In the genomic region with DNA sequence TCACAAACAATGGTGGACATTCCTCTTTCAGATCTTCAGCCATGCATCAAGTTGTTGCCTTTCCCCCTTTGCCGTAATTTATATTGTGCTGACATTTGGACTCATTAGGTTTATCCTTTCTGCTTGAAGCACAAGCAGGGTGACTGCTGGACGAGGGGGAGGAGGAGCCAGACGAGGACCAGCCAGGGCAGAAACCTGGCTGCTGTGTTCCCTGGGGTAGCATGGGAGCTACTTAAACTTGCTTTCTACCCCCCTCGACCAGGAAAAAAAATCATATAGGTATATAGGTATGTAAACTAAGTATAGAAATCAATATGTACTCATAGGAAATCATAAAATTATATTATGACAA, we compare ENCODE assay signal across 21 mouse cellular contexts.
A peak's percentile ranks its signal among the peaks of the same experiment; 100 is the strongest.
DNase-seq lines count a peak whose midpoint lies in the region; ATAC-seq and TF ChIP-seq lines count a peak whose summit lies in the region.
"Had no signal": no experiment of that assay in that cellular context is flagged by ENCODE, and none has a peak within 500 bp of the region (broad histone marks: within the 10 kb centered on the region; RNA-seq: fewer than 3 reads in every experiment).

No protein-coding gene starts in this region.

- no peaks in the 10 kb centered on the region for H3K27me3 ChIP-seq in hindbrain, embryonic 13.5 days
- no peaks in the 10 kb centered on the region for H3K27me3 ChIP-seq in hindbrain, embryonic 16.5 days (replicated peaks; ENCODE audit: control insufficient read depth, insufficient read depth, low read length)
- H3K27me3 ChIP-seq in midbrain, embryonic 14.5 days (ENCODE audit: control insufficient read depth, insufficient read depth, low read length) = no peaks in the 10 kb centered on the region
- H3K27me3 ChIP-seq in midbrain, postnatal 0 days (ENCODE audit: insufficient read depth, low read length) = no peaks in the 10 kb centered on the region
- H3K27me3 ChIP-seq in intestine, embryonic 16.5 days (replicated peaks; ENCODE audit: control insufficient read depth, insufficient read depth, low read length) = no peaks in the 10 kb centered on the region
- H3K27me3 ChIP-seq: CH12.LX; embryonic facial prominence, embryonic 15.5 days; Patski had no signal

- no peak for TF ChIP-seq CTCF in midbrain, postnatal 0 days (IDR thresholded peaks at IDR 0.05)

- no peak overlapping the region for H3K4me3 ChIP-seq in hindbrain, embryonic 13.5 days
- no peak overlapping the region for H3K4me3 ChIP-seq in hindbrain, embryonic 16.5 days (ENCODE audit: low read length)
- no peak overlapping the region for H3K4me3 ChIP-seq in midbrain, embryonic 14.5 days (replicated peaks; ENCODE audit: low read depth, low read length)
- no peak overlapping the region for H3K4me3 ChIP-seq in midbrain, postnatal 0 days (ENCODE audit: low read depth, low read length)
- no peak overlapping the region for H3K4me3 ChIP-seq in intestine, embryonic 16.5 days (ENCODE audit: low read length)
- H3K4me3 ChIP-seq: embryonic facial prominence, embryonic 15.5 days; erythroblast, embryonic 14.5 days; forebrain, embryonic 10.5 days; gastrocnemius, adult 2 months; heart, embryonic 12.5 days; hindbrain, embryonic 10.5 days had no signal

- no peaks in the 10 kb centered on the region for H3K36me3 ChIP-seq in hindbrain, embryonic 13.5 days
- no peaks in the 10 kb centered on the region for H3K36me3 ChIP-seq in hindbrain, embryonic 16.5 days (ENCODE audit: control insufficient read depth, insufficient read depth, low read length)
- no peaks in the 10 kb centered on the region for H3K36me3 ChIP-seq in midbrain, embryonic 14.5 days (ENCODE audit: control insufficient read depth, insufficient read depth, low read length)
- H3K36me3 ChIP-seq in midbrain, postnatal 0 days (ENCODE audit: insufficient read depth, low read length) = no peaks in the 10 kb centered on the region
- no peaks in the 10 kb centered on the region for H3K36me3 ChIP-seq in intestine, embryonic 16.5 days (ENCODE audit: control insufficient read depth, insufficient read depth, low read length)
- H3K36me3 ChIP-seq: embryonic facial prominence, embryonic 15.5 days; heart, embryonic 12.5 days had no signal

- peak; percentile 56; the same call in 1 of the 2 replicates for ATAC-seq in hindbrain, embryonic 13.5 days (ENCODE audit: low FRiP score)
- no peak for ATAC-seq in hindbrain, embryonic 16.5 days
- ATAC-seq in midbrain, embryonic 14.5 days (ENCODE audit: low FRiP score, low TSS enrichment) = no peak
- ATAC-seq in midbrain, postnatal 0 days (ENCODE audit: low FRiP score) = no peak
- peak; percentile 83 for ATAC-seq in intestine, embryonic 16.5 days
- ATAC-seq: forebrain, embryonic 14.5 days; Patski had no signal

- H3K9me3 ChIP-seq in hindbrain, embryonic 13.5 days = no peaks in the 10 kb centered on the region
- H3K9me3 ChIP-seq in hindbrain, embryonic 16.5 days (ENCODE audit: control insufficient read depth, low read length) = no peaks in the 10 kb centered on the region
- no peaks in the 10 kb centered on the region for H3K9me3 ChIP-seq in midbrain, embryonic 14.5 days (ENCODE audit: control insufficient read depth, low read length)
- H3K9me3 ChIP-seq in midbrain, postnatal 0 days (ENCODE audit: low read length) = no peaks in the 10 kb centered on the region
- H3K9me3 ChIP-seq in intestine, embryonic 16.5 days (ENCODE audit: control insufficient read depth, low read length) = no peaks in the 10 kb centered on the region
- H3K9me3 ChIP-seq: embryonic facial prominence, embryonic 15.5 days; forebrain, embryonic 10.5 days; heart, embryonic 12.5 days; hindbrain, embryonic 10.5 days had no signal

- no peak overlapping the region for H3K9ac ChIP-seq in hindbrain, embryonic 13.5 days
- no peak overlapping the region for H3K9ac ChIP-seq in hindbrain, embryonic 16.5 days (ENCODE audit: low read depth, low read length)
- no peak overlapping the region for H3K9ac ChIP-seq in midbrain, embryonic 14.5 days (replicated peaks; ENCODE audit: low read length)
- no peak overlapping the region for H3K9ac ChIP-seq in midbrain, postnatal 0 days (replicated peaks; ENCODE audit: low read length, poor library complexity, severe bottlenecking)
- H3K9ac ChIP-seq in intestine, embryonic 16.5 days (ENCODE audit: low read depth, low read length) = no peak overlapping the region
- H3K9ac ChIP-seq: embryonic facial prominence, embryonic 15.5 days; heart, embryonic 12.5 days had no signal

- peak; percentile 18 for DNase-seq in midbrain, embryonic 14.5 days
- no peak for DNase-seq in midbrain, postnatal 0 days (ENCODE audit: low spot score)
- DNase-seq in yolk sac, embryonic 10.5 days (ENCODE audit: low spot score) = no peak
- DNase-seq: adrenal gland, adult 8-10 months; adrenal gland, postnatal 36 days; cerebellum, adult 2 months; cerebellum, postnatal 10 days; embryo, embryonic 11 days; gastrocnemius, adult 2 months; gastrocnemius, postnatal 25 days had no signal

- H3K4me2 ChIP-seq in hindbrain, embryonic 13.5 days = no peak overlapping the region
- no peak overlapping the region for H3K4me2 ChIP-seq in hindbrain, embryonic 16.5 days (ENCODE audit: low read length)
- H3K4me2 ChIP-seq in midbrain, embryonic 14.5 days (ENCODE audit: low read length) = no peak overlapping the region
- no peak overlapping the region for H3K4me2 ChIP-seq in midbrain, postnatal 0 days (ENCODE audit: low read depth, low read length, poor library complexity, severe bottlenecking)
- 0 out of 2 replicates have a peak overlapping the region, but pooled peaks have one; percentile 11 for H3K4me2 ChIP-seq in intestine, embryonic 16.5 days (ENCODE audit: low read depth, low read length)
- H3K4me2 ChIP-seq: embryonic facial prominence, embryonic 15.5 days; heart, embryonic 12.5 days had no signal

- WGBS in hindbrain, embryonic 13.5 days = 57% methylated on average over 4 of the region's 4 CpGs
- 67% methylated on average over 4 of the region's 4 CpGs for WGBS in hindbrain, embryonic 16.5 days
- WGBS in midbrain, embryonic 14.5 days = 55% methylated on average over 4 of the region's 4 CpGs
- WGBS in midbrain, postnatal 0 days = 53% methylated on average over 4 of the region's 4 CpGs
- 39% methylated on average over 4 of the region's 4 CpGs for WGBS in intestine, embryonic 16.5 days

- peaks cover 5% of the 10 kb centered on the region for H3K4me1 ChIP-seq in hindbrain, embryonic 13.5 days (replicated peaks)
- no peaks in the 10 kb centered on the region for H3K4me1 ChIP-seq in hindbrain, embryonic 16.5 days (ENCODE audit: control insufficient read depth, insufficient read depth, low read depth, low read length)
- peaks cover 7% of the 10 kb centered on the region; the same call in 1 of the 2 replicates for H3K4me1 ChIP-seq in midbrain, embryonic 14.5 days (ENCODE audit: control insufficient read depth, insufficient read depth, low read length)
- H3K4me1 ChIP-seq in midbrain, postnatal 0 days (ENCODE audit: insufficient read depth, low read length) = no peaks in the 10 kb centered on the region
- no peaks in the 10 kb centered on the region for H3K4me1 ChIP-seq in intestine, embryonic 16.5 days (ENCODE audit: control insufficient read depth, insufficient read depth, low read length)
- H3K4me1 ChIP-seq: hindbrain, embryonic 10.5 days had no signal

- H3K27ac ChIP-seq in hindbrain, embryonic 13.5 days = no peak overlapping the region
- no peak overlapping the region for H3K27ac ChIP-seq in hindbrain, embryonic 16.5 days (ENCODE audit: low read depth, low read length)
- H3K27ac ChIP-seq in midbrain, embryonic 14.5 days (replicated peaks; ENCODE audit: low read depth, low read length) = no peak overlapping the region
- no peak overlapping the region for H3K27ac ChIP-seq in midbrain, postnatal 0 days (ENCODE audit: low read depth, low read length)
- H3K27ac ChIP-seq in intestine, embryonic 16.5 days (ENCODE audit: low read length) = no peak overlapping the region
- H3K27ac ChIP-seq: embryonic facial prominence, embryonic 15.5 days; forebrain, embryonic 10.5 days; gastrocnemius, adult 2 months; hindbrain, embryonic 10.5 days had no signal

Comparison
In these comparisons a context has a peak if more than half of its experiments do, and no peak if none do; other contexts are left out.
1. ATAC-seq: peak in hindbrain, embryonic 13.5 days (single experiment) and intestine, embryonic 16.5 days (single experiment); none in hindbrain, embryonic 16.5 days (single experiment), midbrain, embryonic 14.5 days (single experiment) and midbrain, postnatal 0 days (single experiment).